Mouse (Mus musculus) MEL (cell line): ENCODE data around the gene Ctnna2.

ENCODE experiments used
- CHD2 ChIP-seq: IDR thresholded peaks from 2 replicates; pipeline ENCODE4 v1.6.1; 2011; ENCODE audit warnings: low read length, improper control_type of control experiment
- CTCF ChIP-seq, 3 experiments: IDR thresholded peaks in 2 of 3; conservative IDR thresholded peaks in 1 of 3; 2 replicates each; pipeline ENCODE4 v1.5.1; 2011 to 2012; ENCODE audit warnings: low read length in 3 of 3, low read depth in 2 of 3, mild to moderate bottlenecking in 2 of 3, improper control_type of control experiment in 1 of 3, inconsistent platforms in 1 of 3, mixed read lengths in 1 of 3, moderate library complexity in 1 of 3; ENCODE audit not compliant: control insufficient read depth in 1 of 3, insufficient read depth in 1 of 3, poor library complexity in 1 of 3, severe bottlenecking in 1 of 3
- POLR2A ChIP-seq, 2 experiments: IDR thresholded peaks; 2 replicates each; pipeline ENCODE4 v1.6.1; 2011 to 2012; ENCODE audit warnings: low read length in 2 of 2, mild to moderate bottlenecking in 2 of 2, control low read depth in 1 of 2, improper control_type of control experiment in 1 of 2, low read depth in 1 of 2, moderate library complexity in 1 of 2; ENCODE audit not compliant: control insufficient read depth in 1 of 2, insufficient read depth in 1 of 2, poor library complexity in 1 of 2
- TAL1 ChIP-seq: IDR thresholded peaks from 2 replicates; pipeline ENCODE4 v1.6.1; 2012; ENCODE audit warnings: mild to moderate bottlenecking, inconsistent platforms, low read length, moderate library complexity, mixed read lengths
- ZMIZ1 ChIP-seq: IDR thresholded peaks from 2 replicates; pipeline ENCODE4 v1.6.1; 2012; ENCODE audit warnings: low read depth, mild to moderate bottlenecking, inconsistent platforms, low read length, improper control_type of control experiment, moderate library complexity
- ZNF384 ChIP-seq: IDR thresholded peaks from 2 replicates; pipeline ENCODE4 v1.6.1; 2012; ENCODE audit warnings: low read depth, mild to moderate bottlenecking, inconsistent platforms, low read length, improper control_type of control experiment

- no peak for TF ChIP-seq CHD2
- no peak for TF ChIP-seq POLR2A (IDR thresholded peaks at IDR 0.05; ENCODE audit: control insufficient read depth in 1 of 2, insufficient read depth in 1 of 2, low read depth in 1 of 2, low read length in 2 of 2, poor library complexity in 1 of 2)
- TF ChIP-seq TAL1: no peak
- TF ChIP-seq ZMIZ1: no peak
- TF ChIP-seq CTCF (IDR thresholded peaks at IDR 0.05 in 2 of 3, conservative IDR thresholded peaks at IDR 0.05 in 1 of 3; ENCODE audit: control insufficient read depth in 1 of 3, insufficient read depth in 1 of 3, low read depth in 2 of 3, low read length in 3 of 3, poor library complexity in 1 of 3, severe bottlenecking in 1 of 3): no peak
- no peak for TF ChIP-seq ZNF384
Measured at GRCm38 (mm10) chr6:77188628-77189027, 790.9 kb downstream of the Ctnna2 start.
